Mouse (Mus musculus) retina, embryonic 14.5 days (tissue): Measurements from ENCODE around the gene Xkr7.

ENCODE experiments used
- DNase-seq: peaks from one replicate; pipeline ENCODE4 v3.0.0-alpha.2; 2015; ENCODE audit warnings: low spot score

The Xkr7 gene

DNA sequence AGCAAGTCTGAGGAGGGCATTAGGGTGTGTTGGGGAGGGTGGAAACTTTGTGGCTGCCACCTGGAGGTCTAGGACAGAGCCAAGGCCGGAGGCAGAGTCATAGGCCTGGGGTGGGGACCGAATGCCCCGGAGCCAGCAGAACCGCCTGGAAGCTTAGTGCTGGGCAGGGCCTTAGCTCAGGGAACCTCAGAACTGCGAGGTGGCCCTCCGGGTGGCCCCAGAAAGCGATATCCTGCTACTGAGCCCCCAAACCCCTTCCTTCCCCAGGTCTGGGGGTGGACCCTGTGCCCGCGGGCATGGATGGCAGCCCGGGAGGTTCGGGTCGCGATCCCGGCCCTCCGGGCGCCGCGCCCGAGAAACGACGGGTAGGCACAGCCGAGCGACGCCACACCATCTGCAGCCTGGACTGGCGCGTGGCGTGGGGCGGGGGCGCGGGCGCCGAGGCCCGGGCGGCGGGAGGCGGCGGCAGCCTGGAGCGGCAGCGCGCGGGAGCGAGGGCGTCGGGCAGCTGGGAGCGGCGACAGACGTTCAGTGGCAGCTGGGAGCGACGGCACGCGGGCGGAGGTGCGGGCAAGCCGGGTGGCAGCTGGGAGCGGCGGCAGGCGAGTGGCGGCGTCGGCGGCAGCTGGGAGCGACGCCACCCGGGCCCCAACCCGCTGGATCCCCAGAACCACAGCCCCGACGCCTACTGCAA lies 40.0 kb downstream of the Xkr7 start:
- DNase-seq: peak; percentile 72

DNA sequence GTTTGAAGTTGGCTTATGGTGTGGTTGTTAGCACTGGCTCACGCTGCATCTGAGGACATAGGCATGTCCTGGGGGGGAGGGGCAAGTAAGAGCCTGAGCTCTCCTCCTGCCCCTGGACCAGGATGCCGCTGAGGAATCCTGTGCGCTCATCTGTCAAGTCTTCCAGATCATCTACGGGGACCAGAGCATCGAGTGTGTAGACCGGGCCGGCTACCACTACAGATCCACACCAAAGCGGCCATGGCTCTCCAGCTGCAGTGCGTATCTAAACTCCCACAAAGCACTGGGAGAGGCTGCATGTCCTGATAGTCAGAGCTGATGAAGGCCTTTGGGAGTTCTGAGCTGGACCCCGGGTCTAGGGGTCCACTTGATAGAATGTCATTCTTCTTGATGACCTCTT lies 43.0 kb downstream of the Xkr7 start:
- DNase-seq: no peak

DNA sequence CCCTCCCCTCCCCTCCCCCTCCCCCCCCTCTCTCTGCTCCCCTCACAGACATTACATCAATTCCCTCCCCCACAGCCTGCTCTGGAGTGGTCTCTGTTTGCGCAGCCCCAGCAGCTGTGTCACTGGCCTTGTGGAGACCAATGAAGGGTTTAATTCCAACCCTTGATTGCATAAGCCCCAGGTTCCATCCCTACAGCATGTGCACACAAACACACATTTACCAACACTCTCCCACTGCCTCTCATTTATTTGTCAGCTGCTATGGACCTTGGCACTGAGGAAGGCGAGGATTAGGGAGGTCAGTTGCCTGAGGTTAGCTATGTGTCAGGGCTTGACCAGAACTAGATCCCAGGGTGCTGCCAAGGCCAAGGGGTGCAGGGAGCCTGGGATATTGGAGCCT lies 44.3 kb downstream of the Xkr7 start:
- no peak for DNase-seq

DNA sequence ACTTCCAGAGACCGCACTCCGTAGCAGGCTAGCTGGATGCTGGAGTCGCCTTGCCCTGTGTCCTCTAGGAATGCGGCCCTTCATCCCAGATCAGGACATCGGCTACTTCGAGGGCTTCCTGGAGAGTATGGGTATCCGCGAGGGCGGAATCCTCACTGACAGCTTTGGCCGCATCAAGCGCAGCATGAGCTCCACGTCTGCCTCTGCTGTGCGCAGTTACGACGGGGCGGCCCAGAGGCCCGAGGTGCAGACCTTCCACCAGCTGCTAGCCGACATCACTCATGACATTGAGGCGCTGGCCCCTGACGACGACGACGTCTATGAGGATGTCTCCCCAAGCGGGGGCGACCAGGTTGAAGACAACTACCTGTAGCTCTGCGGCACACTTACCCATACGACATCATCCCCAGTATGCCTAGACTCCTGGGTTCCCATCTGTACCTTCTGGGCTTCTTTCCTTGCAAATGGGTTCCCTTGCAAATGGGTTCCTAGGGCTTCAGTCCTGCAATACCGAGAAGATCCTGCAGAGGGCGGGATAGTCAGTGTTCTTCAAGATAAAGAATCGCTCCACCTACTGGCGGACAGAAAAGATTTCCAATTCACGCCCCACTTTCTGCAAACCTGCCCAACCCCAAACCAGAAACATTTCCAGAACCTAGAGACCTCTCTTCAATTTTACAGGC lies 49.3 kb downstream of the Xkr7 start:
- DNase-seq: peak; percentile 92

DNA sequence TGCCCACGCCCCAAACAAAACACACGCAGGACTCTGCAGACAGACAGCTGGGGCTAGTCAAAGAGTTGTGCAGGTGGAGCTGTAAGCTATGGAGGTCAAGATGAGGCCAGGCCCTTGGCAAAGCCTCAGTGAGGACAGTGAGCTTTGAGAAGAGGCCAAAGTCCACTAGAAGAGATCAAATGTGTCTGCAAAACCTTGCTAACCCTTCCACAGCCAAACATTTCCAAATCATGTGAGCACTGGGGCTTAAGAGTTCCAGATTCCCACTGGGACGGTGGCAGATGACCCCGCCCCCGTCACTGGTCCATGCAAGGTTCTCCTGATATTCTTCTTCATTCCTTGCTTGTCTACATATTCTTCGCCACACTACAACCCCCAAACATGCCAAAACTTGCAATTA lies 50.2 kb downstream of the Xkr7 start:
- DNase-seq: no peak

DNA sequence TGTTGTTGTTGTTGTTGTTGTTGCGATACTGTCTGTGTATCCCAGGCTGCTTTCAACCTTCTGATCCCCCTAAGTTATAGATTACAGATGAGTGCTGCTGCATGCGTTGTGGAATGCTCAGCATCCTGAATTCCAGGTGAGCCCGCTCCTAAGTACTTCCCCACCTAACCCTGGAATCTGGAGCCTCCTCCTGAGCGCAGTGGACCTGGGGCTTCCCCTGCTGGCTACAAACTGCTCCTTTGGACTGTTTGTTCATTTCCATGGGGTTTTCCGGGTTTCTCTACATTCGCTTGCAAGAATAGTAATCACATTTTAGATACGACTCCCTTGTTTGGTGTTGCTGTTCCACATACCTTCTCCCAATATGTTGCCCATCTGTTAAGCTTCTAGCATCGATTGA lies 51.6 kb downstream of the Xkr7 start:
- DNase-seq: no peak

DNA sequence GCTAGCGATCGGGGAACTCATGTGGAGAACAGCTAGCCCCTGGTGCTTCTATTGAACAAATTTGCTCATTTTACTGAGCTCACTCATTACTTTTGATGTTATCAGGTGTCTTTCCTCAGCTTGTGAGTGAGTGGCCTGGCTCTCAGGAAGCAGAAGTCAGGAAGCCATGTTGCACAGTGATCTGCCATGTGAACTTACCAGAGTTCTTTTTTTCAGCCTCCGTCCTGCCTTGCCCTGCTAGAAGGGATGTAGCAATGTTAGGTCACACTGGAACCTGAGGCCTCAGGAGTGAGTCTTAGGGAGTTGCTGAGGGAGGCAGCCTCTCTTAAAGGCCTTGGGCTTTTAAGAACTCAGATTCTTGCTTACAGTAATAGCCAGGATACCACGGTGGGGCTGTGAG lies 52.2 kb downstream of the Xkr7 start:
- no peak for DNase-seq

DNA sequence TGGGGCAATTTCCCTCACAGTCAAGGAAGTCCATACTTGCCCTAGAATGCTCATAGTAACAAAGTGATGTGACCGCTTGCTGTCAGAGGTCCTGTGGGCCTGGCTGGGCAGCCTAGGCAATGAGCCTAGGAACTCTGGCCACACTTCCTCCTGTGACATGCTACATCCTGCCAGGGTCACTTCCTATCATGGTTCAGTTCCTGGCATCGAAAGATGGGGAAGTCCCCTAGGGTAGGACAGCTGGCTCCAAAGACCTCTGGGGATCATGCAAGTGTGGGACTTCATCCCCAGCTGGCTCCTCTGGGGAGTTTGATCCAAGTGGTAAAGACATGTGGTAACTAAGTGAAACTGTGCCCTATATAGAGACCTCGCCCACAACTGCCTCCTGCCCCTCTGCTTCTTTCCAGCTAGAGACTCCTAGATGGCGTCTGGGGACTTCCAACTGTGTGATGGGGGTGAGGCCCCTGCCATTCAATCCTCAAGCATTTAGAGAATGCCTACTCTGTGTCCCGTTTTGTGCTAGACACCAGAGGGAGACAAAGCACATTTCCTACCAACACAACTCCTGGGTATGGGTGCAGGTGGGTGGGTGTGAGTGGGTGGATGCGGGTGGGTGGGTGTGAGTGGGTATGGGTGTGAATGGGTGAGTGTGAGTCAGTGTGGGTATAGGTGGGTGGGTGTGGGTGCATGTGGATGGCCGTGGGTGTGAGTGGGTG lies 52.8 kb downstream of the Xkr7 start:
- DNase-seq: no peak

DNA sequence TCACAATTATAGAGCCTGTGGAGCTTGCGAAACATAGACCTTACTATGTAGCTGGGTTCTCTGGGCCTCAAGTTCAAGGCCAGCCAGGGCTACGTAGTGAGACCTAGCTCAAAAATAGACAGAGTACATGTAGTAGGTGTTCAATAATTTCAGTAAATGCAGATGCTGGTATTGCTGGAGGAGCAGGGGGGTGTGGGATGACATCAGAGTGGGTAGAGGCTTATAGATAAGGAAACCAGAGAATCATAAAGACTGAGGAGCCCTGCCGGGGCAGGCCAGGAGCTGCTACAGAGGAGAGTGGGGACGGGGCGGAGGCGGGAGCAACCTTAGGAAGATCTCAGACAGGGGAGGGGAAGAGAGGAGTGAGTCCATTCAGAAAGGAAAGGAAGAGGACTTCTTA lies 53.9 kb downstream of the Xkr7 start:
- no peak for DNase-seq

DNA sequence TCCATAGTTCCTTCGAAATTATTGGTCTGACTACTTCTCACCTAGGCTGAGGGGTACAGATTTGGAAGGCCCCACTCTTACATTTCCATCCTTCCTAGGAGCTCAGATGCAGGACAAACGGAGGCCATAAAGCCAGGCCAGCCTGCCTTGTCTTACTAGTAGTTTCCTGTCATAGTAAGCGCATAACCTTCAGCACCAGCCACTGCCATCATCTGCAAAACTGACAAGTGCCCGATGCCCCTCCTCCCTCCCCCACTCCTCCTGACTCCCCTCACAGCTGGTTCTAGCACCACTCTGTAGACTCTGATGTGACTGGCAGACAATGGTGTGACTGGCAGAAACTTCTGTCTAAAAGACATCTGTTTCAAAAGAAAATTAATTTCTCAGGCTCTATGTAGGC lies 54.5 kb downstream of the Xkr7 start:
- no peak for DNase-seq

DNA sequence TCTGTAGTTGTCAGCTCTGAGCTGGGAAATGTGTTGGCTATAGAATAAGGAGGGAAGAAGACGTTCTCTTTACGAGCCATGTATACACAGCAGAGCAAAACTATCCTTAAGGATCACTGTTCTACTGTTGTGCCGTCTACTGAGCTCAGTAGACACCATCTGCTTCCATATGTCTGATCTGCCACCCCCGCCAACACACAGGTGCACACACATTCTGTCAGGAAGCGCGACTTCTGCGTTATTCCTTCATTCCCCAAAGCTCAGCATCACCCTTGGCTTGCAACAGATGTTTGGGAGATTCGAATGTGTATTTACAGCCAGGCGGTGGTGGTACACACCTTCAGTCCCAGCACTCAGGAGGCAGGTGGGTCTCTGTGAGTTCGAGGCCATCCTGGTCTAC lies 55.4 kb downstream of the Xkr7 start:
- DNase-seq: no peak

DNA sequence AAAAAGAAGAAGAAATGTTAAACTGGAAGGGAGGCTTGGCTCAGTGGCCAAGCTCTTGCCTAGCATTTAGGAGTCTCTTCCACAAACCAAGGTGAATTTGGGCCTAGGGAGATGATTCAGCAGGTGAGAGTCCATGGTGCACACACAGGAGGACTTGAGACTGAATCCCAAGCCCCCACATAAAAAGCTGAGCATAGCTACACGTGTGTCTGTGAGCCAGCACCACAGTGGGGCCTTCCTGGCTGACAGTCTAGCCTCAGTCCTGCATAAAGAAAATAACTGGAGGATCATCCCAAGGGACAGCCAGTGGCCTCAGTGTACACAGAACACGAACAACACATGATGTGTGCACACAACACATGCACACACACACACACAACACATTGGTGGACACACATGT lies 57.7 kb downstream of the Xkr7 start:
- DNase-seq: no peak

DNA sequence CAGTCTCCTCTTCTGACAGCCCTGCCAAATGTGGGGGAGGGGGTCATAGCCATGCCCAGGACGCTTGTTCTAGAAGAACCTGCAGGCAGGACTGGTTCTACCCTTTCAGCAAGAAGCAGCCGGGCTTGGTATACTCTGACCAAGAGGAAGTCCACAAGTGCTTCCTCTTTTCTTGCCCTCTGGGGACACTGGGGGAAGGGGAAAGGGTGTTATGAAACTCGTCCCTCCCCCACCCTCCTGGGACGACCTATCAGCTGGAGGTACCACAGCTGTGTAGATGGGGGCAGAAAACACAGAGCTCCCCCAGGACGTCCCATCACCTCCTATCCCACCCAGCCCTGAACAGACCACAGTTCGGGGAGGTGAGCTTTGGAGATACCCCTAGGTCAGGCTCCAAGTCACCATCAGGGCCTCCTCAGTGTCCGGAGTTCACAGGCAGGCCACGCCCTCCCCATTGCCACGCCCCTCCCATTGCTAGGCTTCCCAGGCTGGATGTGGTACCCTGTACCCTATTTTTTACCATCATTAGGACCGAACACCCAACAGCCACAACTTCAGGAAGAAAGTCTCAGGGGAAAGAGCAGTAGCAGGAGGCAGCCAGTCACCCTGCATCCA lies 59.0 kb downstream of the Xkr7 start:
- no peak for DNase-seq
